ENCODE assay signal across 8 mouse cellular contexts in the genomic region with DNA sequence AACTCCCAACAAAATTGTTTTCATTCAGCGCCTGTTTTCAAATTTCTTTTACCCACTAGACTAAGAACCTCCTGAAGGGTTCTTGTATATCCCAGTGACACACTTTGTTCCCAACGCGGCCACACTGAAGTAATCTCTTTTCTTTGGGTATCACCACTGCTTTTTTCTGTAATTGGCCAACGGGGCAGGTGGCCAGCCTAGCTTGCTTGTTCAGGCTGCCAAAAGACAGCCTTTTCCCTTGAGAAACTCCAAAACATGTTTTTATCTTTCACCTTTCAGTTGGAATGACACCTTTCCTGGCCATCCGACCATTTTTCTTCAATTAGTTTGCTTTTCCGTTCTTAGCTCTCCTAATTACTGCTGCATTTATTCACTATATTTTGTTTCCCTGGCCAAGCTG. TPM values are rescaled to one million over a fixed set of nuclear protein-coding genes. Genes with fewer than 3 reads are reported as not detected.
DNase-seq lines count a peak whose midpoint lies in the region; ATAC-seq and TF ChIP-seq lines count a peak whose summit lies in the region.

No protein-coding gene starts in this region.

- H3K27ac ChIP-seq in spleen, adult 2 months (ENCODE audit: insufficient read depth, low read length) = no peak overlapping the region
- no peak overlapping the region for H3K27ac ChIP-seq in limb, embryonic 15.5 days
- H3K27ac ChIP-seq in stomach, postnatal 0 days (replicated peaks) = no peak overlapping the region; the same call in 1 of the 2 replicates

- no peak for TF ChIP-seq CTCF in spleen, adult 2 months (IDR thresholded peaks at IDR 0.05; ENCODE audit: extremely low read depth, insufficient read depth, insufficient read length, insufficient replicate concordance)
- TF ChIP-seq CTCF in stomach, postnatal 0 days (IDR thresholded peaks at IDR 0.05; ENCODE audit: low read depth) = no peak

- DNase-seq in cerebellum, postnatal 14 days = peak; percentile 46 to 55
- no peak for DNase-seq in cerebellum, adult 11 months
- DNase-seq in spleen, adult 2 months (ENCODE audit: low read depth in 1 of 2, low spot score in 2 of 2) = no peak
- DNase-seq in spleen, postnatal 14 days (ENCODE audit: low spot score in 2 of 2) = no peak
- no peak for DNase-seq in stomach, postnatal 0 days (ENCODE audit: low spot score)
- DNase-seq in T-cell, adult 2 months (ENCODE audit: low spot score) = no peak
- DNase-seq in layer of hippocampus, adult 8-10 months (ENCODE audit: low spot score in 2 of 2) = no peak

- peak overlapping the region; percentile 91 for H3K4me2 ChIP-seq in limb, embryonic 15.5 days
- H3K4me2 ChIP-seq in stomach, postnatal 0 days (replicated peaks; ENCODE audit: low read depth) = peak overlapping the region; percentile 80

- peaks cover 3% of the 10 kb centered on the region; the same call in 1 of the 2 replicates for H3K4me1 ChIP-seq in spleen, adult 2 months (ENCODE audit: control insufficient read depth, insufficient read depth, insufficient read length)
- peaks cover 16% of the 10 kb centered on the region for H3K4me1 ChIP-seq in limb, embryonic 15.5 days
- no peaks in the 10 kb centered on the region for H3K4me1 ChIP-seq in stomach, postnatal 0 days (replicated peaks; ENCODE audit: control insufficient read depth, insufficient read depth)

- H3K36me3 ChIP-seq in spleen, adult 2 months (ENCODE audit: control insufficient read depth, insufficient read depth, low read length) = no peaks in the 10 kb centered on the region
- no peaks in the 10 kb centered on the region for H3K36me3 ChIP-seq in limb, embryonic 15.5 days
- H3K36me3 ChIP-seq in stomach, postnatal 0 days (ENCODE audit: control insufficient read depth, insufficient read depth, low read length) = no peaks in the 10 kb centered on the region

- 0 out of 2 replicates have a peak overlapping the region, but pooled peaks have one; percentile 35 for H3K9ac ChIP-seq in limb, embryonic 15.5 days
- H3K9ac ChIP-seq in stomach, postnatal 0 days (ENCODE audit: low read length) = 0 out of 2 replicates have a peak overlapping the region, but pooled peaks have one; percentile 24

- H3K9me3 ChIP-seq in limb, embryonic 15.5 days = no peaks in the 10 kb centered on the region
- H3K9me3 ChIP-seq in stomach, postnatal 0 days (ENCODE audit: control insufficient read depth, low read length) = no peaks in the 10 kb centered on the region

- no peak for ATAC-seq in limb, embryonic 15.5 days (ENCODE audit: insufficient number of reproducible peaks, low FRiP score, low TSS enrichment, low read depth)
- ATAC-seq in stomach, postnatal 0 days (ENCODE audit: low FRiP score, low TSS enrichment) = no peak

- no peak for TF ChIP-seq EP300 in stomach, postnatal 0 days (optimal IDR thresholded peaks at IDR 0.05)

- no peak for TF ChIP-seq POLR2A in spleen, adult 2 months (IDR thresholded peaks at IDR 0.05; ENCODE audit: low read depth, low read length)

- 54% methylated on average over 6 of the region's 6 CpGs for WGBS in spleen, adult 2 months
- WGBS in limb, embryonic 15.5 days = 61% methylated on average over 6 of the region's 6 CpGs
- WGBS in stomach, postnatal 0 days = 61% methylated on average over 6 of the region's 6 CpGs

- peak overlapping the region; percentile 48; the same call in 1 of the 2 replicates for H3K4me3 ChIP-seq in spleen, adult 2 months (ENCODE audit: extremely low read depth, insufficient read depth, insufficient read length)
- peak overlapping the region; percentile 92 for H3K4me3 ChIP-seq in limb, embryonic 15.5 days
- peak overlapping the region; percentile 69 for H3K4me3 ChIP-seq in stomach, postnatal 0 days (ENCODE audit: low read depth, low read length)

- H3K27me3 ChIP-seq in spleen, adult 2 months (ENCODE audit: control insufficient read depth, insufficient read depth, low read length) = no peaks in the 10 kb centered on the region
- no peaks in the 10 kb centered on the region for H3K27me3 ChIP-seq in limb, embryonic 15.5 days
- H3K27me3 ChIP-seq in stomach, postnatal 0 days (ENCODE audit: control insufficient read depth, insufficient read depth, low read length) = no peaks in the 10 kb centered on the region

RNA-seq across cellular contexts. Expression of gene Nup93, which starts 0.5 kb away (rescaled TPM):
- 12.8 and 13.2 TPM in 2 replicates for polyA plus RNA-seq in spleen, adult 2 months (2012; rRNA removed)
- polyA plus RNA-seq in limb, embryonic 15.5 days (2015; fragmentation: Nextera tagmentation; extraction: Ambion mirVana) = 62.8 and 63.0 TPM in 2 replicates
- 26.2 and 28.1 TPM in 2 replicates for polyA plus RNA-seq in stomach, postnatal 0 days (2015; fragmentation: Nextera tagmentation; extraction: Ambion mirVana)
- total RNA-seq in layer of hippocampus, adult 8-10 months (2022) = 10 to 100 TPM; 56.4 to 66.3 (median 63.1) TPM

RNA-seq across cellular contexts. Expression of gene Mt1, which starts 34.9 kb away (rescaled TPM):
- 325 and 535 TPM in 2 replicates for polyA plus RNA-seq in spleen, adult 2 months (2012; rRNA removed)
- polyA plus RNA-seq in limb, embryonic 15.5 days (2015; fragmentation: Nextera tagmentation; extraction: Ambion mirVana) = 164 and 189 TPM in 2 replicates
- polyA plus RNA-seq in stomach, postnatal 0 days (2015; fragmentation: Nextera tagmentation; extraction: Ambion mirVana) = 1,909 and 2,218 TPM in 2 replicates
- 1,000 to 10,000 TPM in 1 of 4 experiments, 100 to 1,000 TPM in 3; 351 to 1,100 (median 605) TPM for total RNA-seq in layer of hippocampus, adult 8-10 months (2022)

RNA-seq across cellular contexts. Expression of gene Mt2, which starts 41.4 kb away (rescaled TPM):
- polyA plus RNA-seq in spleen, adult 2 months (2012; rRNA removed) = 19.9 and 28.9 TPM in 2 replicates
- polyA plus RNA-seq in limb, embryonic 15.5 days (2015; fragmentation: Nextera tagmentation; extraction: Ambion mirVana) = 57.2 and 59.8 TPM in 2 replicates
- 570 and 681 TPM in 2 replicates for polyA plus RNA-seq in stomach, postnatal 0 days (2015; fragmentation: Nextera tagmentation; extraction: Ambion mirVana)
- total RNA-seq in layer of hippocampus, adult 8-10 months (2022) = 1,000 to 10,000 TPM in 1 of 4 experiments, 100 to 1,000 TPM in 3; 368 to 1,095 (median 602) TPM

Comparison
In these comparisons a context has a peak if more than half of its experiments do, and no peak if none do; other contexts are left out.
1. DNase-seq: peak in cerebellum, postnatal 14 days (2 of 2); none in cerebellum, adult 11 months (single experiment), spleen, adult 2 months (0 of 2), spleen, postnatal 14 days (0 of 2), stomach, postnatal 0 days (single experiment), T-cell, adult 2 months (single experiment) and layer of hippocampus, adult 8-10 months (0 of 2).
2. Peak in every context shown above with its lines, with median percentiles within 50 percentile points of each other: H3K4me3 ChIP-seq.